Mouse (Mus musculus) spleen, adult 2 months (tissue): Measurements from ENCODE around the gene Wfdc9.

ENCODE experiments used
- CTCF ChIP-seq: fragments of 200-500 bp; IDR thresholded peaks from 2 replicates; pipeline ENCODE4 v1.5.1; 2011; ENCODE audit warnings: mild to moderate bottlenecking, inconsistent platforms; ENCODE audit not compliant: insufficient read depth, insufficient read length, insufficient replicate concordance; ENCODE audit errors: extremely low read depth
- POLR2A ChIP-seq: fragments of 200-500 bp; IDR thresholded peaks from 2 replicates; pipeline ENCODE4 v1.6.1; 2011; ENCODE audit warnings: low read depth, low read length, inconsistent platforms

DNA sequence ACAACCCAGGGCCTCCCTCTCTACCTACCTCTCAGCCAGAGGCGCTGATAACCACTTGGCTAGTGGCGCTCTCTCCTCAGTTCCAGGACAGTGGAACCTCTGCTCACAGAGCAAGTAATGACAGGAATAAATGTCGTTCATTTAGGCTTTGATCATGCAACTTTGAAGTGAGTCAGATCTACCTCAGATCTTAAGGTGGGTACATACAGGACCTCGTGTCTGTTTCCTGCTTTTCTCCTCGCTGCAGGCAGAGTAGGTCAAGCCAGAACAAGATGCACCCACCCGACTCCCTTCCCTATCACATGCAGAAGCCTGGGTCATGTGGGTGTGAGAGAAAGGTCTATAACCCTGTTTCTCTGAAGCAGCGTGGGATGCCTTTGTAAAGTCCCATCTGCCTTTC lies 17.6 kb upstream of the Wfdc9 start, which contains the start of gene Wfdc11:
- TF ChIP-seq POLR2A (no peak), CTCF (no peak)
